Mouse (Mus musculus): ENCODE data around the gene Fignl1.

The Fignl1 gene

DNA sequence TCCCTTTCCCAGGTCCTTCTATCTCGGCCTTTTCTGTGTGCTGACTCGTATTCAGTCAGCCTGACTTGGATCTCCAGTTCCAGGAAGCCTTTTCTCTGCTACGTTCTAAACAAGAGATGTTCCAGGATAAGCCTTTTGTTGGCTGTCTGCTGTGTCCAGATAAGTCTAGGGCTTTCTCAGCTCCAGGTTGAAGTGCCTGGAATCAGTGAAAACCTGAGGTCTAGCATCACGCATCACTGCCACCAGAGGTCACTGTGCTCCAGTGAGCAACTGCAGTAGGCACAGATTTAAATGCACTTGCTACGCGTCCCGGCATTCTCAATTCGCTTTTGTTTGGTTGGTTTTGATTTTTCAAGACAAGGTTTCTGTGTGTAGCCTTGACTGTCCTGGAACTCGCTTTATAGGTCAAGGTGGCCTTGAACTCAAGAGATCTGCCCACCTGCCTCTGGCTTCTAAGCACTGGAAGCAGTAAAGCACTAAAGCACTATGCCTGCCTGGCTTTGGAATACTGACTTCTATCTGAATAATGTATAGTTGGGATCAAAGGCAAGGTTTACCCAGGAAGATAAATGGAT, 3.2 kb upstream of the Fignl1 start:
- CTCF ChIA-PET = interaction anchor here (0.6 kb wide), 5 partner anchors 16 to 479 kb away, joined by 3 to 5 read pairs (median 3); no protein-coding TSS in a partner anchor

DNA sequence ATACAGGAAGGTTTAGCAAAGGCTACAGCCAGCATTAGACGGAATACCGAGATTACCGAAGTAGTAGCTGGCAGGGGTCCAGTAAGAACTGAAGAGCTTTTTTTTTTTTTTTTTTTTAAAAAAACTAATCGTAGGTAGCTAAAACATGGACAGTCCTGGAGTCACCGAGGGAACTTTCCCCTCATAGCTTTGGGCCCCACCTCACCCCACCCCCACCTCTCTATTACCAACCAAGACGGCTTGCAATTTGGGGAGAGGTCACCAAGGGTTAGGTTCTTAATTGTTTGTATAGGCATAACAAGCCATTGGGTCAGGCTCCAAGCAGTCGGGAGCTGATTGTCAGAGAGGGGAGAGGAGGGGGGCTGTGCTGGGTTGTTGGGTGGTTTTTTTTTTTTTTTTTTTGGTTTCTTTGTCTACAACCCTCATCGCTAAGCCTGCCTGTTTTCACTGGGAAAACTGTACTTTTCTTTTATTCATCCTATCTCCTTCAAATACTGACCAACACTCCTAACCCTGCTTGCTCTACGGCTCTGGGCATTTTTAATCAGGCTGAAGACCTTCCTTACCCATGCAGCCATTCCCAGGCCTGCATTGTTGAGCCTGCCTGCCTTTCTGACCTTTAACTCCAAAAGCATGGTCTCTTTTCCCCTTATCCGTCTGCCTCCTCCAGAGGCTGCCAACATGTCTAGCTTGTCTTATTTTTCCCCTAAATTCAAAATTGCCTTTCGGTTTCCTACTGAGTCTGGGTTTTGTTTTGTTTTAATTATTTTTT, 828 bp upstream of the Fignl1 start:
- CTCF ChIA-PET = interaction anchor here (0.7 to 1.4 kb wide), 4 partner anchors 16 to 132 kb away, joined by 3 to 9 read pairs (median 5); no protein-coding TSS in a partner anchor

DNA sequence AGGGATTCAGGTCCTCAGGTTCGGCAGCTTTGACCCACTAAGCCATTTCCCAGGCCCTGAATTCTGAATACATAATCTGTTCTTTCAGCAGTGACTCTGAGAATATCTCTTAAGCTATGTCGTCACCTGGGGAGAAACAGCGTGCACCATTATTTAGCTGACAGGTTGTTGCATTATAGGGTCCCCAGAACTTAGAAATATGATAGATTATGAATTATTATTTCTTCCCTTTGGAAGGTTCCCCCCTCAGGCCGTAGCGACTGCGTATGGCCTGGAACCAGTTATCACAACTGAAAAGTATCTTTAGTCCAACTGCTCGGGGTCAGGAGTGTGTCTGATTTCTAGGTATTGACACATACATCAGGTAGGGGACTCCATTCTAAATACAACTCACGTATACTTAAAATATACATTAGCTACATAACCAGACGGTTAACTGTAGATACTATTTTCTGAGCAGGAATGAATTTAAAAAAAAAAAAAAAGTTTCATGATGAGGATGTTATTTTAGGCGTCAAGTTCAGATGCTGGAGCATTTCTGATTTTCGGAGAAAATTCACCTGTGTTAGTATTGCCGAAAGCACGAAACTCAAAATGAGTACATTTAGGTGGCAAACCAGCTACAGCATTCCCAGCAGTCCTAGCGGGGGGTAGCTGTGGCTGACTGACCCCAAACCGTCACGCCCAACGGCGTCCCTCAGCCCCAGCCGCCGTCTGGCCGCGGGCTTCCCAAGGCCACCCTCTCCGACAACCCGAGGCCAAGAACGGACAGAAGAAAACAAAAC, 535 bp downstream of the Fignl1 start:
- CTCF ChIA-PET = interaction anchor here (0.7 to 1.4 kb wide), 2 partner anchors 13 to 31 kb away, joined by 4 read pairs; no protein-coding TSS in a partner anchor

- CTCF ChIA-PET = interaction anchor here (0.6 kb wide), 1 partner anchor 149 kb away, joined by 3 read pairs; no protein-coding TSS in a partner anchor
Observed at GRCm38 (mm10) chr11:11805951-11806350, 2.8 kb downstream of the Fignl1 start.

DNA sequence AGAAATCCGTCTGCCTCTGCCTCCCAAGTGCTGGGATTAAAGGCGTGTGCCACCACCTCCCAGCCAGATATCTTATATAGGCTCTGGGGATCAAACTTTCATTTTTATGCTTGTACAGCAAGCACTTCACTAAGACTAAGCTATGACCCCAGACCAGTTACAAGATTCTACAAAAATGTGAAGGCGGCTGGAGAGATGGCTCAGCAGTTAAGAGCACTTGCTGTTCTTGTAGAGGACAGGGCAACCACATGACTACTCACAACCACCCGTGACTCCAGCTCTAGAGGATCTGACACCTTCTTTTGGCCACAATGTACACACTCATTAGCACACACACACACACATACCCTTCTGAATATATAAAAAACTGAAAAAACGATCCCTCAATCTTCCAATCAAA, 4.3 kb downstream of the Fignl1 start:
- CTCF ChIA-PET = no interaction called here

GRCm38 (mm10) chr11:11801067-11801466, 7.7 kb downstream of the Fignl1 start:
- CTCF ChIA-PET = no interaction called here

GRCm38 (mm10) chr11:11800304-11800703, 8.5 kb downstream of the Fignl1 start:
- CTCF ChIA-PET = no interaction called here

DNA sequence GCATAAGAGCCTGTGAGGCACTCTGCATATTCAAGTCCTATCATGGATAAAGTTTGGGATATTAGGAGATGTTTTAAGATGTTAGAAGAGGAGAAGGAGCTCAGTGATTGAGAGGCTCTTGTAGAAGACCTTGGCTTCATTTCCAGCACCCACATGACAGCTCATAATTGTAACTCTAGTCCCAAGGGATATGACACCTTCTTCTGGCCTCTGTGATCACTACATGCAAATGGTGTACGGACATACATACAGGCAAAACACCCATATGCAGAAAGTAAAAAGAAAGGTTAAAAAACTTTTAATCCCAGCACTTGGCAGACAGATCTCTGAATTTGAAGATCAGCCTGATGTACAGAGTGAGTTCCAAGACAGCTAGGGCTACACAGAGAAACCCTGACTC, 10.1 kb downstream of the Fignl1 start:
- CTCF ChIA-PET = no interaction called here

DNA sequence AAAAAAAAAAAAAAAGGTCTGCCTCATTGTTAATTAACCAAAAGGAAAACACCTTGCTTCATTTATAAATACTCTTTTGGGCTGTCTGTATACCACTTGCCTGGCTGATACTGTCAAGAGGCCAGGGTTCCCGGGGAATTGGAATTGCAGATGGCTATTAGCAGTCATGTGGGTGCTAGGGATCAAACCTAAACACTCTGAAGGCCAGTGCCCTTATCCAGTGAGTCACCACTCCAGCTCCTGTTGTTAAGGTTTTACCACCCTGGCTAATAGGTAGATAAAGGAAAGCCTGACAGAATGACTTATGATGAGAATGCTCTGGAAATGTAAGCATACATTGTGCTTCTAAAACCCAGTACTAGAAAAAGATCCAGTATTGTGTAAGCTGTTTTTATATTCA, 14.1 kb downstream of the Fignl1 start:
- CTCF ChIA-PET = interaction anchor here (0.6 kb wide), 1 partner anchor 48 kb away, joined by 5 read pairs; no protein-coding TSS in a partner anchor

GRCm38 (mm10) chr11:11788521-11788974, 20.2 kb downstream of the Fignl1 start:
- CTCF ChIA-PET = interaction anchor here (0.9 to 2.0 kb wide), 9 partner anchors 12 to 327 kb away, joined by 3 to 9 read pairs (median 4); partner anchors contain the start of genes Spata48 and Zpbp

- CTCF ChIA-PET = no interaction called here
Observed at GRCm38 (mm10) chr11:11785457-11785856, 23.3 kb downstream of the Fignl1 start.

DNA sequence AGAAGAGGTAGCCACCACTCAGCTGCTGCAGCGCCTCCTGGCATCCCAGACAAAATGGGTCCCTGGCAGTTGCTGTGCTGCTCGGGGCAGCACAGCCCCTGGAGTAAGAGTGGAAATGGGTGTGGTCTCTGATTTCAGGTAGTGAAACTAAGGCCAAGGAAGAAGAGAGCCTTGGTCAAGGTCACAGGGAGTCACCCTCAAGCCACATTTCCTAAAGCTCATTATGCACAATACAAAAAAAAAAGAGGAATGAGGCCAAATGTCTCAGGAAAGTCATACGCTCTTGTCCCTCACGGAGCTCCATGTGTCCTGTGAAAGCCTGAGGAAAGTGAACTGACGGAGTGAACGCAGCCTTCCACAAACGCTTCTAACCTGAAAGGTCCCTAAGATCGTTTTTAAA, 27.0 kb downstream of the Fignl1 start:
- CTCF ChIA-PET = interaction anchor here (0.7 to 2.6 kb wide), 6 partner anchors 23 to 187 kb away, joined by 3 to 7 read pairs (median 4); no protein-coding TSS in a partner anchor

DNA sequence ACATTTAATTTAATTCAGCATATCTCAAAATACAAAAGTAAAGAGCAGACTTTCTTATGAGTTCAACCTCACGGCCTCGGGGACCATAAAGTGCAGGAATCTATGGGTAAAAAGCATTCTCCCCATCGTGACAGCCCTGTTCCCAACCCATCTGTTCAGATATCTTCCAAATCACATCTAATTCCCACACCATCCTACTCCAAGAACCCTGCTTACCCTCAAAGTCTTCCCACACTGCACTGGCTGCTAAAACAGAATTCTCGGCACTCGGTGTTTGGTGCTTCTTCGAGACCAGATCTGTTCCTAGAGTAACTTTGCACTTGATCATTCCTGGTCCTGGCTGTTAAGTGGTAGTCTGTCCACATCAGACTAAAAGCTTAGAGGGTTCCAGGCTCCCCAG, 30.4 kb downstream of the Fignl1 start:
- CTCF ChIA-PET = interaction anchor here (0.6 to 0.9 kb wide), 2 partner anchors 211 to 279 kb away, joined by 3 read pairs; no protein-coding TSS in a partner anchor

GRCm38 (mm10) chr11:11777796-11778195, 31.0 kb downstream of the Fignl1 start:
- CTCF ChIA-PET = interaction anchor here (0.6 to 0.9 kb wide), 5 partner anchors 12 to 330 kb away, joined by 3 to 5 read pairs (median 4); no protein-coding TSS in a partner anchor

DNA sequence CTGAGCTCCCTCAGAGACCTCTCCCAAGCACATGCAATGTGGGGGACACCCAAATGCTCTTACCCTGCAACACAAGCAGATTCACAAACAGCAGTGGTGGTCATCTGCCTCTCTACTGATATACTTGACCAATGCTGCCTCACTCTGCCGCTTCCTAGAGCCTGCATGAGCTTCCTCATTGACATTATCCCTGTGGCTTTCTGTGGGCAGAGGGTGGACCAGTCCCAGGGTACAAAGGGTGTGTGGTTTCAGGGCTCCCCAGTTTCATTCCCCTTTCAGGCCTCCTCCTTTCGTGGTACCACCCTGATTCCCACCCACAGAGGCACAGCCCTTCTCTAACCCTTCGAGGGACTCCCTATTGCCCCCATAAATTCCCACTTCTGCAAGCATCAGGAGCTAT, 31.5 kb downstream of the Fignl1 start:
- CTCF ChIA-PET = interaction anchor here (0.6 to 1.1 kb wide), 4 partner anchors 13 to 329 kb away, joined by 4 to 5 read pairs (median 4); partner anchors contain the start of gene Fignl1

DNA sequence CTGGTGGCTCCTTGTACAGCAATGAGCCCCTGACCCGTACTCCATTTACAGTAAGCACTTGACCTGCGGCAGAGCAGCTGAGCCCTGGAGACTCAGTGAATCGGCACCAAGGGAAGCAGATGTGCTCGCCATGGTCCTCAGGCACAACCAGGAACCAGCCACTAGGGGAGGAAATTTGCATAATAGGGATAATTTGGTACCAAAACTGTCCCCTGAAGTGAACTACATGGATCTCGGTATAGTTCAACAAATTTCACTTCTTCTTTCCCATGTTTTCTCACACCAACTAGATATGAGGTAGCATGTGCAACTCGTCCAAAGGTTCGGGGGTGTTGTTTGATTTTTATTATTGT, 32.0 kb downstream of the Fignl1 start:
- CTCF ChIA-PET = interaction anchor here (0.7 to 1.1 kb wide), 3 partner anchors 12 to 194 kb away, joined by 3 to 4 read pairs (median 4); partner anchors contain the start of gene Fignl1

DNA sequence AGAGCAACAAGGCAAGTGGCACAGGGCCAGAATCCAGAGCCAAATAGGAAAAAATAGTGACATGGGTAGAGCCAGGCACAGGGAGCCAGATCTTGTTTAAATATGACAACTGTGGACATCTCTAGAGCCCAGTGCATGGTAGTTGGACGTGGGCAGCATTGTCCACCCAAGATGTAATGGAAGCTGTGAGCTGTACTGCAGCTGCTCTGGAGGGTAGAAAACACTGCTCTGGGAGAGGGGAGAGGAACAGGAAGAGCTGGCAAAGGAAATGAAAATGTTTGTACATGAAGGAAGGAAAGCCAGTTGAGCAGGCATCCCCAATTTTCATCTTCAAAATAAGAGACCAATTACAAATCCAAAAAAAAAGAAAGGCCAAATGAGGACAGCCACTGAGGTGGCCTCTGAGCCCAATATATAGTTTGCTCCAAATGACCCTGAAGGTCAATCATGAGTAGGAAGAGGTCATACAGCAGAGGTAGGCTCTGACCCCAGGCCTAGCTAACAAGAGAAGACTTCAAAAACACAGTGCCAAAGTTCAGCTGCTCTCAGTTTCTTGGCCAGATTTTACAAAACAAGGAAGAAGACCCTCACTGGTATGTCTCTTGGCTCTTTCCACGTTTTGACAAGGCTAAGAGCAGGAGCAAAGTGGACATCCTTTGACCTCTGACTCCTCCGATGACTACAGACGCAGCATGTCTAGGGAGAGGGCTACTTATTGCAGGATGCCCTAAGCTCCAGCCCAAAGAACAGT, 32.5 kb downstream of the Fignl1 start:
- CTCF ChIA-PET = interaction anchor here (1.1 kb wide), 2 partner anchors 12 to 33 kb away, joined by 3 to 4 read pairs; partner anchors contain the start of gene Fignl1

GRCm38 (mm10) chr11:11774893-11775292, 33.9 kb downstream of the Fignl1 start:
- CTCF ChIA-PET = interaction anchor here (0.5 to 0.8 kb wide), 2 partner anchors 9 to 270 kb away, joined by 3 to 4 read pairs; no protein-coding TSS in a partner anchor

- CTCF ChIA-PET = interaction anchor here (0.8 kb wide), 1 partner anchor 8 kb away, joined by 3 read pairs; no protein-coding TSS in a partner anchor
Observed at GRCm38 (mm10) chr11:11774384-11774783, 34.4 kb downstream of the Fignl1 start.

DNA sequence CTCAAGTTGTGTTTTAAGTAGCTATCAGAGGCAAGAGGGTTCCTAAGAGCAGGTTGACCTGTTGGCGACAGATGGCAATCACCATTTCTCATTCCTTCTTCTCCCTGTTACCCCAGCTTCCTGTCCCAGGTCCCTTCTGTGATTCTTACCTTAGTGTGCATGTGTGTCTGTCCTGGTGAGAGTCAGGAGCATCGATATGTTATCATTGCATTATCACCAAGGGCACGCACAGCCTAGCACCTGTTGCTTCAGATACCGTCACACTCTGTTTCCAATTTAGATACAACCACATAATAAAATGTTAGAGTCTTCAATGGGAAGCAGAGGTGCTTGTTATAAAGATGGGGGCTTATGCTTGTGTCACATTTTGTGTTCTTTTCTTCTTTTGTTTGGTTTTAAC, 36.6 kb downstream of the Fignl1 start:
- CTCF ChIA-PET = no interaction called here

- CTCF ChIA-PET = interaction anchor here (0.9 kb wide), 1 partner anchor 18 kb away, joined by 4 read pairs; no protein-coding TSS in a partner anchor
Observed at GRCm38 (mm10) chr11:11770691-11771090, 38.1 kb downstream of the Fignl1 start.
